7 mouse cellular contexts compared by ENCODE assay signal in the genomic region with DNA sequence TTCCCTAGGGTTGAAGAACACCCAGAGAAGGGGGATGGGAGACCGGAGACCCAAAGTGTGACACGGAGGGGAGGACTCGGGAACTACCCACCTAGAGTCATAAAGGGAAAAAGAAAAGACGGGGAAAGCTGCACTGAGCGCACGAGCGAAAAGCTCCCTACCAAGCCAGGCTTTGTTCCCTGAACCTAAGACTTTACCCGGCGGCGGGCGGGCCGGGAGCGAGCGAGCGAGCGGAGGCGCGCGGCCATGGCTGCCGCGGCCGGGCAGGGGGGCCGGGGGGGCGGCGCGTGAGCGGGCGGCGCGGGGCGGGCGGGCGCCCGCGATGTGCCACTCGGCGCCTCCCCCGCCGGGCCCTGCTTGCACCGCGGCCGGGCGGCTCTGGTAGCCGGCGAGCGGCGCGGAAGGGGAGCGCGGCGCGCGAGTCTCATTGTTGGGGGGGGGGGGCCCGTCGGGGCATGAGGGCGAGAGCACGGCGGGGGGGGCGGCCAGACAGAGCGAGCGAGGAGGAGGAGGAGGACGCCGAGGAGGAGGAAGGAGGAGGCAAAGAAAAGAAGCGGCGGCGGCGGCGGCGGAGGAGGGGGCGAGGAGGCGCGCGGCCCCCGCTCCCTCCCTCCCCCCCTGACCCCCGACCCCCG. TPM values are rescaled to one million over a fixed set of nuclear protein-coding genes. Genes with fewer than 3 reads are reported as not detected.
A peak's percentile ranks its signal among the peaks of the same experiment; 100 is the strongest.
DNase-seq lines count a peak whose midpoint lies in the region; ATAC-seq and TF ChIP-seq lines count a peak whose summit lies in the region.

Gene Mllt6 (plus strand): TSS at position 522 of the 635 bp plus-strand sequence.

- intact Hi-C loops in left cerebral cortex, postnatal 36 days (cut with DNase I) = loop anchor here (5.0 kb wide), 1 partner anchor 34 kb away; no protein-coding TSS in a partner anchor

- no peak for TF ChIP-seq CTCF in small intestine, adult 2 months (IDR thresholded peaks at IDR 0.05; ENCODE audit: extremely low read depth, insufficient read length, insufficient replicate concordance, low read depth, low read length)

- H3K27me3 ChIP-seq in small intestine, adult 2 months (ENCODE audit: control insufficient read depth, insufficient read depth, low read length) = no peaks in the 10 kb centered on the region

- peak within 1 kb of the TSS; percentile 82 for H3K27ac ChIP-seq in small intestine, adult 2 months (ENCODE audit: insufficient read depth, low read depth, low read length)

- under 1% methylated on average over 51 of the region's 76 CpGs for WGBS in small intestine, adult 2 months

- peak; percentile 54; the same call in 1 of the 2 replicates for TF ChIP-seq POLR2A in small intestine, adult 2 months (IDR thresholded peaks at IDR 0.05; ENCODE audit: low read depth, low read length)

- DNase-seq in adrenal gland, adult 18-20 months (ENCODE audit: low spot score in 2 of 2) = peak; percentile 64 to 76
- peak; percentile 83 to 92 for DNase-seq in cerebellum, postnatal 25 days
- peak; percentile 78 for DNase-seq in gastrocnemius, postnatal 25 days
- DNase-seq in left cerebral cortex, postnatal 36 days (ENCODE audit: low spot score in 2 of 2) = peak; percentile 76 to 77
- DNase-seq in mesoderm, embryonic 11.5 days (ENCODE audit: low read depth, low spot score) = peak; percentile 78

- peak; percentile 14 for ATAC-seq in inflammation-experienced regulatory T-cells, adult 6 months

- peak within 1 kb of the TSS; percentile 89 for H3K4me3 ChIP-seq in small intestine, adult 2 months (ENCODE audit: low read depth, low read length)

- peaks cover 10% of the 10 kb centered on the region for H3K36me3 ChIP-seq in small intestine, adult 2 months (ENCODE audit: control insufficient read depth, insufficient read depth, low read length)

- peaks cover 14% of the 10 kb centered on the region; the same call in 1 of the 2 replicates for H3K4me1 ChIP-seq in small intestine, adult 2 months (ENCODE audit: control insufficient read depth, insufficient read depth, insufficient read length, low read length)

RNA-seq across cellular contexts. Expression of gene Mllt6, which starts in this region (rescaled TPM):
- total RNA-seq in adrenal gland, adult 18-20 months (2021) = 10 to 100 TPM; 42.4 to 44.0 TPM
- 10 to 100 TPM; 33.0 to 40.5 TPM for total RNA-seq in gastrocnemius, postnatal 25 days (2021)
- polyA plus RNA-seq in inflammation-experienced regulatory T-cells, adult 6 months (2017; shearing (Covaris generic)) = 10 to 100 TPM; 13.4 to 17.0 (median 14.6) TPM
- total RNA-seq in left cerebral cortex, postnatal 36 days (2021) = 100 to 1,000 TPM; 129 to 134 TPM
- 18.4 and 38.6 TPM in 2 replicates for polyA plus RNA-seq in small intestine, adult 2 months (2012; rRNA removed)

Comparison
In these comparisons a context has a peak if more than half of its experiments do, and no peak if none do; other contexts are left out.
1. Peak in every context shown above with its lines: DNase-seq, ATAC-seq, H3K4me3 ChIP-seq and H3K27ac ChIP-seq.